Mouse (Mus musculus): Measurements from ENCODE around the gene Prmt1.
"Not testable (repeated sequence)": the region's sequence is repeated elsewhere in the genome, so short reads cannot be mapped to it uniquely, and the experiment has no call there.

The Prmt1 gene

GRCm38 (mm10) chr7:44986192-44986878 lies at the start of gene Prmt1:
Gene Prmt1, minus strand, starts transcription at chr7:44986568.
- DNase-seq = peak; percentile 87

GRCm38 (mm10) chr7:45035631-45036030 lies 49.3 kb upstream of the Prmt1 start:
- DNase-seq = no peak

- DNase-seq = no peak
Measured at GRCm38 (mm10) chr7:45033722-45034359, 47.5 kb upstream of the Prmt1 start.

GRCm38 (mm10) chr7:45030857-45031256 lies 44.5 kb upstream of the Prmt1 start:
- DNase-seq = no peak

GRCm38 (mm10) chr7:45029995-45030394 lies 43.6 kb upstream of the Prmt1 start:
- DNase-seq = no peak

GRCm38 (mm10) chr7:45028351-45028750 lies 42.0 kb upstream of the Prmt1 start:
- DNase-seq = no peak

- no peak for DNase-seq
Measured at GRCm38 (mm10) chr7:45027761-45028160, 41.4 kb upstream of the Prmt1 start.

GRCm38 (mm10) chr7:45026256-45026655 lies 39.9 kb upstream of the Prmt1 start:
- DNase-seq = no peak

GRCm38 (mm10) chr7:45025601-45026220 lies 39.3 kb upstream of the Prmt1 start:
- DNase-seq = no peak

GRCm38 (mm10) chr7:45024281-45025248 lies 38.2 kb upstream of the Prmt1 start:
- no peak for DNase-seq

GRCm38 (mm10) chr7:45023711-45024110 lies 37.3 kb upstream of the Prmt1 start:
- not testable (repeated sequence) for DNase-seq

GRCm38 (mm10) chr7:45020225-45020624 lies 33.9 kb upstream of the Prmt1 start:
- no peak for DNase-seq

GRCm38 (mm10) chr7:45019031-45019571 lies 32.7 kb upstream of the Prmt1 start:
- no peak for DNase-seq

GRCm38 (mm10) chr7:45017242-45018061 lies 31.1 kb upstream of the Prmt1 start, which contains the start of gene Rras:
Gene Rras, plus strand, starts transcription at chr7:45017961.
- DNase-seq = peak; percentile 50

GRCm38 (mm10) chr7:45016761-45017160 lies 30.4 kb upstream of the Prmt1 start:
- DNase-seq = no peak

- DNase-seq = peak; percentile 98
Measured at GRCm38 (mm10) chr7:45015957-45016612, 29.7 kb upstream of the Prmt1 start, which contains the start of gene Scaf1. Gene Scaf1, minus strand, starts transcription at chr7:45016363.

- DNase-seq = no peak
Measured at GRCm38 (mm10) chr7:45015344-45015956, 29.1 kb upstream of the Prmt1 start.

- DNase-seq = no peak
Measured at GRCm38 (mm10) chr7:45014096-45014451, 27.7 kb upstream of the Prmt1 start.

GRCm38 (mm10) chr7:45013366-45014095 lies 27.2 kb upstream of the Prmt1 start:
- no peak for DNase-seq

GRCm38 (mm10) chr7:45012824-45013223 lies 26.5 kb upstream of the Prmt1 start:
- DNase-seq = no peak
